Mouse (Mus musculus) MEL (cell line): ENCODE measurements at regions not wholly inside any gene's neighbourhood (a gene's known extent, or its start where the extent isn't known, plus 50 kb on each side); places are given as distances from the start of the nearest gene placed in this dataset.

Source experiments
- DNase-seq: peaks from one replicate; pipeline ENCODE4 v3.0.0; 2011; ENCODE audit warnings: low read depth, low spot score
- H3K27ac ChIP-seq: 2 replicates; pipeline ENCODE4 v1.5.1; 2012; ENCODE audit warnings: low read depth, mild to moderate bottlenecking, control low read depth, low read length, moderate library complexity; ENCODE audit not compliant: control insufficient read depth
- H3K27me3 ChIP-seq, 2 experiments: fragments of 150-350 bp in 1 of 2; sonication (generic) in 1 of 2; 2 replicates each; pipeline ENCODE4 v1.6.1; 2012; ENCODE audit warnings: low read length in 2 of 2, mild to moderate bottlenecking in 2 of 2, improper control_type of control experiment in 1 of 2, moderate library complexity in 1 of 2; ENCODE audit not compliant: insufficient read depth in 2 of 2, control insufficient read depth in 1 of 2
- H3K36me3 ChIP-seq, 2 experiments: 2 replicates each; pipeline ENCODE4 v1.6.1; 2012 to 2014; ENCODE audit warnings: low read length in 2 of 2, improper control_type of control experiment in 1 of 2, inconsistent platforms in 1 of 2, mild to moderate bottlenecking in 1 of 2; ENCODE audit not compliant: insufficient read depth in 2 of 2, control insufficient read depth in 1 of 2
- H3K4me1 ChIP-seq, 2 experiments: fragments of 150-350 bp in 1 of 2; sonication (generic) in 1 of 2; 2 replicates each; pipeline ENCODE4 v1.6.1; 2012; ENCODE audit warnings: low read length in 2 of 2, improper control_type of control experiment in 1 of 2, mild to moderate bottlenecking in 1 of 2; ENCODE audit not compliant: insufficient read depth in 2 of 2, control insufficient read depth in 1 of 2
- H3K4me3 ChIP-seq, 2 experiments: fragments of 150-350 bp in 1 of 2; sonication (generic) in 1 of 2; 2 replicates each; pipeline ENCODE4 v1.5.1; 2012; ENCODE audit warnings: low read depth in 2 of 2, low read length in 2 of 2, mild to moderate bottlenecking in 2 of 2, moderate library complexity in 2 of 2, control low read depth in 1 of 2, improper control_type of control experiment in 1 of 2; ENCODE audit not compliant: control insufficient read depth in 1 of 2, insufficient read depth in 1 of 2
- H3K79me2 ChIP-seq: 2 replicates; pipeline ENCODE4 v1.6.1; 2012; ENCODE audit warnings: mild to moderate bottlenecking, low read length, moderate library complexity; ENCODE audit not compliant: control insufficient read depth, poor library complexity, insufficient read depth
- H3K9ac ChIP-seq: 2 replicates; pipeline ENCODE4 v1.6.1; 2012; ENCODE audit warnings: low read depth, mild to moderate bottlenecking, control low read depth, low read length, moderate library complexity; ENCODE audit not compliant: control insufficient read depth, poor library complexity, severe bottlenecking
- H3K9me3 ChIP-seq: fragments of 150-350 bp; sonication (generic); replicated peaks from 2 replicates; pipeline ENCODE4 v1.6.1; 2012; ENCODE audit warnings: mild to moderate bottlenecking, low read length, improper control_type of control experiment, moderate library complexity; ENCODE audit not compliant: insufficient read depth
- CHD1 ChIP-seq: IDR thresholded peaks from 2 replicates; pipeline ENCODE4 v1.6.1; 2012; ENCODE audit warnings: low read depth, mild to moderate bottlenecking, inconsistent platforms, low read length, improper control_type of control experiment
- CTCF ChIP-seq, 3 experiments: IDR thresholded peaks in 2 of 3; conservative IDR thresholded peaks in 1 of 3; 2 replicates each; pipeline ENCODE4 v1.5.1; 2011 to 2012; ENCODE audit warnings: low read length in 3 of 3, low read depth in 2 of 3, mild to moderate bottlenecking in 2 of 3, improper control_type of control experiment in 1 of 3, inconsistent platforms in 1 of 3, mixed read lengths in 1 of 3, moderate library complexity in 1 of 3; ENCODE audit not compliant: control insufficient read depth in 1 of 3, insufficient read depth in 1 of 3, poor library complexity in 1 of 3, severe bottlenecking in 1 of 3
- E2F4 ChIP-seq: IDR thresholded peaks from 2 replicates; pipeline ENCODE4 v1.6.1; 2011; ENCODE audit warnings: low read depth, low read length, improper control_type of control experiment, borderline replicate concordance
- EP300 ChIP-seq, 2 experiments: IDR thresholded peaks; 2 replicates each; pipeline ENCODE4 v1.6.1; 2011; ENCODE audit warnings: improper control_type of control experiment in 2 of 2, low read length in 2 of 2, low read depth in 1 of 2, mild to moderate bottlenecking in 1 of 2
- ETS1 ChIP-seq: IDR thresholded peaks from 2 replicates; pipeline ENCODE4 v1.6.1; 2012; ENCODE audit warnings: low read depth, mild to moderate bottlenecking, inconsistent platforms, low read length, improper control_type of control experiment, moderate library complexity
- GABPA ChIP-seq: IDR thresholded peaks from 2 replicates; pipeline ENCODE4 v1.6.1; 2012; ENCODE audit warnings: low read depth, mild to moderate bottlenecking, inconsistent platforms, low read length, improper control_type of control experiment, moderate library complexity
- HCFC1 ChIP-seq: IDR thresholded peaks from 2 replicates; pipeline ENCODE4 v1.6.1; 2012; ENCODE audit warnings: low read depth, mild to moderate bottlenecking, inconsistent platforms, low read length, improper control_type of control experiment, moderate library complexity
- MAFK ChIP-seq: IDR thresholded peaks from 2 replicates; pipeline ENCODE4 v1.6.1; 2011; ENCODE audit warnings: low read depth, mild to moderate bottlenecking, low read length, improper control_type of control experiment, borderline replicate concordance
- MAX ChIP-seq: IDR thresholded peaks from 2 replicates; pipeline ENCODE4 v1.6.1; 2011; ENCODE audit warnings: low read length, improper control_type of control experiment
- MEF2A ChIP-seq: IDR thresholded peaks from 2 replicates; pipeline ENCODE4 v1.6.1; 2014; ENCODE audit warnings: low read depth, mild to moderate bottlenecking, inconsistent platforms, low read length, improper control_type of control experiment; ENCODE audit not compliant: poor library complexity, insufficient replicate concordance, severe bottlenecking; ENCODE audit errors: extremely low read depth
- MXI1 ChIP-seq: IDR thresholded peaks from 2 replicates; pipeline ENCODE4 v1.6.1; 2011; ENCODE audit warnings: mild to moderate bottlenecking, low read depth, low read length, improper control_type of control experiment
- MYC ChIP-seq: IDR thresholded peaks from 2 replicates; pipeline ENCODE4 v1.6.1; 2011; ENCODE audit warnings: low read depth, mild to moderate bottlenecking, low read length, improper control_type of control experiment, moderate library complexity
- NRF1 ChIP-seq: IDR thresholded peaks from 2 replicates; pipeline ENCODE4 v1.6.1; 2014; ENCODE audit warnings: low read depth, mild to moderate bottlenecking, inconsistent platforms, low read length, improper control_type of control experiment, moderate library complexity; ENCODE audit not compliant: poor library complexity, insufficient read depth, severe bottlenecking
- POLR2AphosphoS2 ChIP-seq: IDR thresholded peaks from 2 replicates; pipeline ENCODE4 v1.6.1; 2011; ENCODE audit warnings: low read length, improper control_type of control experiment
- RCOR1 ChIP-seq: IDR thresholded peaks from 2 replicates; pipeline ENCODE4 v1.6.1; 2012; ENCODE audit warnings: low read depth, mild to moderate bottlenecking, inconsistent platforms, low read length, improper control_type of control experiment
- SMC3 ChIP-seq: IDR thresholded peaks from 2 replicates; pipeline ENCODE4 v1.6.1; 2011; ENCODE audit warnings: low read depth, low read length, improper control_type of control experiment
- UBTF ChIP-seq: IDR thresholded peaks from 2 replicates; pipeline ENCODE4 v1.6.1; 2012; ENCODE audit warnings: low read depth, mild to moderate bottlenecking, inconsistent platforms, low read length, improper control_type of control experiment, moderate library complexity, borderline replicate concordance; ENCODE audit not compliant: insufficient read depth
- USF2 ChIP-seq, 2 experiments: IDR thresholded peaks; 2 replicates each; pipeline ENCODE4 v1.6.1; 2011 to 2012; ENCODE audit warnings: improper control_type of control experiment in 2 of 2, low read length in 2 of 2, borderline replicate concordance in 1 of 2, inconsistent platforms in 1 of 2, low read depth in 1 of 2, mild to moderate bottlenecking in 1 of 2; ENCODE audit not compliant: insufficient read depth in 1 of 2
- ZC3H11A ChIP-seq: IDR thresholded peaks from 2 replicates; pipeline ENCODE4 v1.6.1; 2012; ENCODE audit warnings: low read depth, mild to moderate bottlenecking, inconsistent platforms, low read length, improper control_type of control experiment
- ZKSCAN1 ChIP-seq: IDR thresholded peaks from 2 replicates; pipeline ENCODE4 v1.6.1; 2012; ENCODE audit warnings: low read depth, mild to moderate bottlenecking, inconsistent platforms, low read length, improper control_type of control experiment, moderate library complexity
- ZNF384 ChIP-seq: IDR thresholded peaks from 2 replicates; pipeline ENCODE4 v1.6.1; 2012; ENCODE audit warnings: low read depth, mild to moderate bottlenecking, inconsistent platforms, low read length, improper control_type of control experiment

GRCm38 (mm10) chr13:72814616-72815015 lies 186.0 kb downstream of the Irx2 start:
- Histone ChIP-seq H3K27ac (no peak overlapping the region), H3K4me3 (no peak overlapping the region), H3K36me3 (no peaks in the 10 kb centered on the region), H3K9me3 (no peaks in the 10 kb centered on the region), H3K79me2 (no peaks in the 10 kb centered on the region), H3K27me3 (no peaks in the 10 kb centered on the region), H3K9ac (no peak overlapping the region), H3K4me1 (no peaks in the 10 kb centered on the region)
- DNase-seq, result no peak
- TF ChIP-seq MAX (no peak), UBTF (no peak), MXI1 (no peak), SMC3 (no peak), POLR2AphosphoS2 (no peak), ZC3H11A (no peak), ETS1 (no peak)

GRCm38 (mm10) chr13:72815236-72815932 lies 186.8 kb downstream of the Irx2 start:
- no peak for TF ChIP-seq HCFC1
- TF ChIP-seq POLR2AphosphoS2, result no peak
- no peak for TF ChIP-seq MAFK
- no peak for TF ChIP-seq CHD1
- TF ChIP-seq NRF1, result no peak
- TF ChIP-seq ZKSCAN1, result no peak
- TF ChIP-seq USF2 (IDR thresholded peaks at IDR 0.05; ENCODE audit: borderline replicate concordance in 1 of 2, insufficient read depth in 1 of 2, low read depth in 1 of 2, low read length in 2 of 2), result no peak
- no peak for TF ChIP-seq E2F4
- TF ChIP-seq MYC, result no peak
- TF ChIP-seq MEF2A, result no peak
- no peak for TF ChIP-seq ZNF384
- no peak for TF ChIP-seq MAX
- no peak for TF ChIP-seq MXI1
- TF ChIP-seq EP300 (IDR thresholded peaks at IDR 0.05; ENCODE audit: low read depth in 1 of 2, low read length in 2 of 2), result no peak
- no peak for TF ChIP-seq RCOR1
- no peak for TF ChIP-seq SMC3
- TF ChIP-seq CTCF (IDR thresholded peaks at IDR 0.05 in 2 of 3, conservative IDR thresholded peaks at IDR 0.05 in 1 of 3; ENCODE audit: control insufficient read depth in 1 of 3, insufficient read depth in 1 of 3, low read depth in 2 of 3, low read length in 3 of 3, poor library complexity in 1 of 3, severe bottlenecking in 1 of 3), result no peak
- no peak for TF ChIP-seq GABPA
- TF ChIP-seq UBTF, result no peak
- H3K27ac ChIP-seq, result no peak overlapping the region
- no peaks in the 10 kb centered on the region for H3K27me3 ChIP-seq
- no peak overlapping the region for H3K4me3 ChIP-seq
- H3K9me3 ChIP-seq, result no peaks in the 10 kb centered on the region
- no peaks in the 10 kb centered on the region for H3K4me1 ChIP-seq
- H3K36me3 ChIP-seq, result no peaks in the 10 kb centered on the region
- no peak overlapping the region for H3K9ac ChIP-seq
- H3K79me2 ChIP-seq, result no peaks in the 10 kb centered on the region
- no peak for DNase-seq
